In the genomic region with DNA sequence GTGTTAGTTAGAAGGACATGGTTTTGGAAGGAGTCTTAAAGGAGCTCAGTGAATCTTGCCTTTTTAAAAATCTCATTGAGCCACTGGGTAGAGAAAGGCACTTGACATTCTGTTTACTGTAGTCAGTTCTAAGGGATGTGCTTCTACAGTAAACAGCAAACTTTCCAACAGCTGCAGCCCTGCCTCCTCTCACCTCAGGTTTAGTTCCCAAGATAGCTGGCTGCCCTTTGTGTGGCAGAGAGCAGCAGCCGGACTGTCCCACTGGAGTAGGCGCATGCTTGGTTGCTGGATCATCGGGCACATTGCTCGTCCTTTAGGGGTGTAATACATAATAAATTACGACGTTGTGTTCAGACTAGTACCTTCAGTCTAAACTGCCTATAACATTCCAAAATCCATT, we compare ENCODE assay signal across 21 mouse cellular contexts. TPM values are rescaled to one million over a fixed set of nuclear protein-coding genes. Genes with fewer than 3 reads are reported as not detected.
DNase-seq lines count a peak whose midpoint lies in the region; ATAC-seq and TF ChIP-seq lines count a peak whose summit lies in the region.
"Had no signal": no experiment of that assay in that cellular context is flagged by ENCODE, and none has a peak within 500 bp of the region (broad histone marks: within the 10 kb centered on the region; RNA-seq: fewer than 3 reads in every experiment).

No protein-coding gene starts in this region.

- 0 out of 2 replicates have a peak, but pooled peaks cover 4% of the 10 kb centered on the region for H3K36me3 ChIP-seq in heart, postnatal 0 days (replicated peaks; ENCODE audit: control insufficient read depth, insufficient read depth, low read length)

- H3K4me1 ChIP-seq in heart, postnatal 0 days (ENCODE audit: control insufficient read depth, insufficient read depth), result no peaks in the 10 kb centered on the region
- H3K4me1 ChIP-seq: embryonic facial prominence, embryonic 15.5 days; forebrain, embryonic 10.5 days; hindbrain, embryonic 15.5 days had no signal

- no peak overlapping the region for H3K9ac ChIP-seq in heart, postnatal 0 days (replicated peaks; ENCODE audit: low read depth, low read length)
- H3K9ac ChIP-seq: embryonic facial prominence, embryonic 15.5 days; hindbrain, embryonic 15.5 days had no signal

- DNase-seq in gastrocnemius, adult 2 months, result peak; percentile 32
- DNase-seq in gastrocnemius, postnatal 14 days, result no peak
- DNase-seq in heart, postnatal 0 days (ENCODE audit: low spot score), result no peak
- DNase-seq in heart, adult 9 months (ENCODE audit: low spot score in 2 of 2), result no peak
- peak; percentile 9 for DNase-seq in lung, postnatal 14 days
- peak; percentile 47 for DNase-seq in lung, postnatal 36 days
- DNase-seq in MN1 (ENCODE audit: low spot score), result no peak
- no peak for DNase-seq in left cerebral cortex, adult 9 months (ENCODE audit: low spot score in 2 of 2)
- DNase-seq: cerebellum, adult 11 months; cerebellum, adult 8-10 months; cerebellum, postnatal 14 days; embryo, embryonic 11 days; heart, postnatal 14 days had no signal

- ATAC-seq in heart, postnatal 0 days (ENCODE audit: insufficient read depth, low read depth), result no peak
- ATAC-seq: forebrain, embryonic 14.5 days; intestine, embryonic 16.5 days had no signal

- no peaks in the 10 kb centered on the region for H3K27me3 ChIP-seq in heart, postnatal 0 days (ENCODE audit: control insufficient read depth, insufficient read depth, low read length)
- H3K27me3 ChIP-seq: embryonic facial prominence, embryonic 15.5 days; hindbrain, embryonic 15.5 days had no signal

- TF ChIP-seq EP300 in heart, postnatal 0 days (IDR thresholded peaks at IDR 0.05; ENCODE audit: low read depth), result no peak

- H3K27ac ChIP-seq in gastrocnemius, adult 2 months, result peak overlapping the region; percentile 64
- H3K27ac ChIP-seq in heart, postnatal 0 days (ENCODE audit: low read depth), result peak overlapping the region; percentile 41; the same call in 1 of the 2 replicates
- H3K27ac ChIP-seq: embryonic facial prominence, embryonic 15.5 days; forebrain, embryonic 10.5 days; heart, adult 2 months; hindbrain, embryonic 10.5 days; hindbrain, embryonic 15.5 days had no signal

- H3K4me2 ChIP-seq in heart, postnatal 0 days (ENCODE audit: low read depth, low read length), result no peak overlapping the region
- H3K4me2 ChIP-seq: embryonic facial prominence, embryonic 15.5 days; hindbrain, embryonic 15.5 days had no signal

- H3K9me3 ChIP-seq in heart, postnatal 0 days (replicated peaks; ENCODE audit: control insufficient read depth, low read length), result no peaks in the 10 kb centered on the region
- H3K9me3 ChIP-seq: embryonic facial prominence, embryonic 15.5 days; forebrain, embryonic 10.5 days; hindbrain, embryonic 10.5 days; hindbrain, embryonic 15.5 days had no signal

- intact Hi-C loops in gastrocnemius, adult 2 months (cut with DNase I), result no loop called here
- intact Hi-C loops in gastrocnemius, postnatal 14 days (cut with DNase I; ENCODE audit: low total_unique reads), result no loop called here

- WGBS in heart, postnatal 0 days, result 81% methylated on average over 6 of the region's 6 CpGs

- TF ChIP-seq CTCF in gastrocnemius, adult 2 months (IDR thresholded peaks at IDR 0.05), result no peak
- TF ChIP-seq CTCF in heart, postnatal 0 days (IDR thresholded peaks at IDR 0.05; ENCODE audit: low read depth), result no peak

- H3K4me3 ChIP-seq in gastrocnemius, adult 2 months, result no peak overlapping the region
- H3K4me3 ChIP-seq in heart, postnatal 0 days (ENCODE audit: low read depth, low read length), result no peak overlapping the region
- H3K4me3 ChIP-seq: embryonic facial prominence, embryonic 15.5 days; erythroblast, embryonic 14.5 days; forebrain, embryonic 10.5 days; heart, adult 2 months; hindbrain, embryonic 10.5 days; hindbrain, embryonic 15.5 days had no signal

RNA-seq across cellular contexts. Expression of a gene that starts 32.0 kb away (rescaled TPM):
- total RNA-seq in gastrocnemius, adult 2 months (2021), result 10 to 100 TPM; 19.6 to 28.3 TPM
- total RNA-seq in gastrocnemius, postnatal 14 days (2021), result 10 to 100 TPM; 21.3 to 25.9 TPM
- 5.8 and 7.2 TPM in 2 replicates for total RNA-seq in heart, postnatal 0 days (2014; rRNA removed; ENCODE audit: low replicate concordance)
- polyA plus RNA-seq in heart, postnatal 0 days (2015; fragmentation: Nextera tagmentation; extraction: Ambion mirVana), result 46.4 and 49.3 TPM in 2 replicates

RNA-seq across cellular contexts. Expression of a gene that starts 32.2 kb away (rescaled TPM):
- total RNA-seq in gastrocnemius, adult 2 months (2021), result 1 to 10 TPM; 2.7 to 3.8 TPM
- total RNA-seq in gastrocnemius, postnatal 14 days (2021), result 1 to 10 TPM; 3.7 to 3.8 TPM
- total RNA-seq in heart, postnatal 0 days (2014; rRNA removed; ENCODE audit: low replicate concordance), result 13.1 and 14.9 TPM in 2 replicates
- polyA plus RNA-seq in heart, postnatal 0 days (2015; fragmentation: Nextera tagmentation; extraction: Ambion mirVana), result 7.5 and 8.6 TPM in 2 replicates
- polyA plus RNA-seq: erythroblast, embryonic 14.5 days had no signal

Comparison
In these comparisons a context has a peak if more than half of its experiments do, and no peak if none do; other contexts are left out.
1. DNase-seq: peak in gastrocnemius, adult 2 months (single experiment), lung, postnatal 14 days (single experiment) and lung, postnatal 36 days (single experiment); none in gastrocnemius, postnatal 14 days (single experiment), heart, postnatal 0 days (single experiment), heart, adult 9 months (0 of 2), MN1 (single experiment) and left cerebral cortex, adult 9 months (0 of 2).